Mouse (Mus musculus) hindbrain, postnatal 0 days (tissue): ENCODE results near the gene Xylt1. TPM values are rescaled to one million over a fixed set of nuclear protein-coding genes. Genes with fewer than 3 reads are reported as not detected.

ENCODE experiments used
- ATAC-seq: fragments of 200-750 bp; cut with Nextera tagmentation; 2 replicates; pipeline ENCODE4 v1.8.0; 2017; ENCODE audit warnings: mild to moderate bottlenecking, moderate TSS enrichment, moderate library complexity
- DNase-seq: peaks from one replicate; pipeline ENCODE4 v3.0.0-alpha.2; 2015; ENCODE audit warnings: low spot score
- H3K27ac ChIP-seq: fragments of 300-500 bp; sonication (generic); 2 replicates; pipeline ENCODE4 v1.5.1; 2014; ENCODE audit warnings: mild to moderate bottlenecking
- H3K27me3 ChIP-seq: fragments of 300-500 bp; sonication (generic); 2 replicates; pipeline ENCODE4 v1.6.1; 2014; ENCODE audit warnings: low read length, mixed read lengths; ENCODE audit not compliant: insufficient read depth
- H3K36me3 ChIP-seq: fragments of 300-500 bp; sonication (generic); 2 replicates; pipeline ENCODE4 v1.6.1; 2014; ENCODE audit warnings: low read length, mixed read lengths; ENCODE audit not compliant: insufficient read depth
- H3K4me1 ChIP-seq: fragments of 300-500 bp; sonication (generic); 2 replicates; pipeline ENCODE4 v1.6.1; 2014; ENCODE audit warnings: antibody characterized with exemption, low read length, mixed read lengths; ENCODE audit not compliant: insufficient read depth
- H3K4me2 ChIP-seq: fragments of 300-500 bp; sonication (generic); 2 replicates; pipeline ENCODE4 v1.6.1; 2014; ENCODE audit warnings: low read depth, mild to moderate bottlenecking, low read length, moderate library complexity, mixed read lengths
- H3K4me3 ChIP-seq: fragments of 300-500 bp; sonication (generic); 2 replicates; pipeline ENCODE4 v1.5.1; 2014; ENCODE audit warnings: low read length
- H3K9ac ChIP-seq: fragments of 300-500 bp; sonication (generic); replicated peaks from 2 replicates; pipeline ENCODE4 v1.6.1; 2014; ENCODE audit warnings: mild to moderate bottlenecking, low read length, moderate library complexity, mixed read lengths
- H3K9me3 ChIP-seq: fragments of 300-500 bp; sonication (generic); 2 replicates; pipeline ENCODE4 v1.6.1; 2016; ENCODE audit warnings: low read length, mixed read lengths
- CTCF ChIP-seq: IDR thresholded peaks from 2 replicates; pipeline ENCODE4 v1.5.1; 2016; ENCODE audit warnings: antibody characterized with exemption, control low read depth, low read depth
- WGBS: fragments of 180-500 bp; shearing (Covaris S2); extraction: QIAGEN DNeasy Blood & Tissue Kit; methylation state at CpG from one replicate; pipeline ENCODE4 v1.1.7; 2014; 5-methylcytosine and 5-hydroxymethylcytosine counted together
- polyA plus RNA-seq: library from polyadenylated mRNA; unstranded; fragments of >200 nt; fragmentation: Nextera tagmentation; extraction: Ambion mirVana; gene quantifications from 2 replicates; pipeline ENCODE4 v1.2.1, GENCODE M21; 2015
- total RNA-seq: library from RNA; depleted of rRNA; stranded (reverse); fragments of >200 nt; gene quantifications from 2 replicates; pipeline ENCODE4 v1.2.3, GENCODE M21; 2014

Xylt1 gene
- total and polyA plus RNA-seq, 2 experiments from 2014 or later, result 3.0 to 16.6 TPM

DNA sequence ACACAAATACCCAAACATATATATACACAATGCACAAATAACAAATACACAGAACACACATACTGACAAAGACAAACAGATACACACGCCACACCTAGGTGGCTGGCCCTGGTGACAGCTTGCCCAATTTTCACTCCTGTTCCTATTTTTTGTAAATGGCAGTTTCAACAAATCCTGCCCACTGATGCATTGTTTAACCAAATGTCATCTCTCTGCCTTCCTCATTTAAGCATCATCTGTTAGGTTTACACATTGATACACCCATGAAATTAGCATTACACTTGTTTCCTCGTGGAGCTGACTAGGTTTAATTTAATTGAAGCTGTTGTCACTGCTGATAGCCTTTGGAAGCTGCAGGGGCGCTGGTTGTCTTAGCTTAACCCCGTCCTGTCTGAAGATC, 194.6 kb downstream of the Xylt1 start:
- ATAC-seq (no peak), DNase-seq (no peak)
- no peaks in the 10 kb centered on the region for H3K9me3 ChIP-seq
- H3K9ac ChIP-seq, result no peak overlapping the region
- no peaks in the 10 kb centered on the region; the same call in 1 of the 2 replicates for H3K4me1 ChIP-seq
- no peak overlapping the region for H3K27ac ChIP-seq
- TF ChIP-seq CTCF, result no peak
- no peak overlapping the region for H3K4me3 ChIP-seq
- no peaks in the 10 kb centered on the region for H3K36me3 ChIP-seq
- H3K27me3 ChIP-seq, result no peaks in the 10 kb centered on the region
- no peak overlapping the region for H3K4me2 ChIP-seq
- WGBS, result 31% methylated on average over 4 of the region's 4 CpGs

DNA sequence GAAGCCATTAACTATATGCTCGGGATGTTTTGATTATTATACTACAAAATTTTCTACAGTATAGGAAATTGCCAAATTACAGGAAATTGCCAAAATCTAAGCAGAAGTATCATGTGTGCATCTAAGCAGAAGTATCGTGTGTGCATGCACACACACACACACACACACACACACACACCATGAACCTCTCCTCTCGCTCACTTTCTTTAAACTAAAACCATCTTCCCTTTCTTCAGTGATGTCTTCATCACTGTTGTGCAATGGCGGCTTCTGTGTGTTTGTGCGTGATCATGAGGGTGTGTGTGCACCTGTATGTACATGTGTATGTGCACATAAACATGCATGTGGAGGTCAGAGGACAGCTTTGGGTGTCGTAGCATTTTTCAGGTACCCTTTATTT, 196.3 kb downstream of the Xylt1 start:
- H3K9me3 ChIP-seq, result no peaks in the 10 kb centered on the region
- H3K36me3 ChIP-seq, result no peaks in the 10 kb centered on the region
- 96% methylated on average over 6 of the region's 6 CpGs for WGBS
- DNase-seq (no peak), ATAC-seq (no peak)
- H3K4me3 ChIP-seq, result no peak overlapping the region
- no peak for TF ChIP-seq CTCF
- no peak overlapping the region for H3K27ac ChIP-seq
- no peak overlapping the region for H3K4me2 ChIP-seq
- no peaks in the 10 kb centered on the region for H3K27me3 ChIP-seq
- H3K4me1 ChIP-seq, result no peaks in the 10 kb centered on the region; the same call in 1 of the 2 replicates
- no peak overlapping the region for H3K9ac ChIP-seq

DNA sequence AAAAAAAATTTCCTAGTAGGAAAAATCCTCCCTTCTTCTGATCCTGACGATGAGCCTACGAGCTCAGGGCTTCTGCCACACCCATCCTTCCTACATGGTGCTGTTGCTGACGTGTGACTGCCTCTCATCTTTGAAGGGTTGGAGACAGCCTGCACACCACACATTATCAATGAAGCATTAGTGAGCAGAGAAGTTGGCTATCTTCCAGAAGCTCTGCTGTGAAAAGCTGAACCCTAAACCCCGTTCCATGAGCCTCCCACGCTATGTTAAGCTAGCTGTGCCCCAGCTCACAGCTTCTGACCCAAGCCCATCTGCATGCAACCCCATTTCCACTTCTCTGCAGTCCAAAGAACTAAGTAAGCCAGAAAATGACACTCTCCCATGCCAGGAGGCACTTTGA, 204.4 kb downstream of the Xylt1 start:
- no peak overlapping the region for H3K4me2 ChIP-seq
- ATAC-seq, result peak; percentile 51; the same call in 1 of the 2 replicates
- H3K27me3 ChIP-seq, result no peaks in the 10 kb centered on the region
- DNase-seq, result peak; percentile 72
- TF ChIP-seq CTCF, result no peak
- 31% methylated on average over 5 of the region's 5 CpGs for WGBS
- H3K27ac ChIP-seq, result peak overlapping the region; percentile 37
- H3K4me3 ChIP-seq, result no peak overlapping the region
- H3K4me1 ChIP-seq, result peaks cover 8% of the 10 kb centered on the region; the same call in 1 of the 2 replicates
- H3K9me3 ChIP-seq, result no peaks in the 10 kb centered on the region
- H3K36me3 ChIP-seq, result no peaks in the 10 kb centered on the region
- H3K9ac ChIP-seq, result no peak overlapping the region

DNA sequence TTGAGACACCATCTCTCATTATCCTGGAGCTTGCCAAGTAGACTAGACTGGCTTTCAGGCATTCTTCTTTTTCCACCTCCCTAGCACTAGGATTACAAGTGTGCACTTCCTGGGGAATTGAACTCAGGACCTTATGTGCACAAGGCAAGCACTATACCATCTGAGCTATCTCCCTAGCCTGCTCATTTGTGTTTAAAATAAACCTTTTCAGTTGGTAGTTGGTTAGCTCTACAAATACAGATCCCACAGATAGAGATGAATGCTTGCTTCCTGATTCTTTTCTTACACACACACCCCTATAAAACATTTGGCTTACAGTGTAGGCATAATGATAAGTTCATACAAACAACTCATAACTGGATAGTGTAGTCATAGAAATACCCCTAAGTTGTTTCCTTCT, 206.0 kb downstream of the Xylt1 start:
- no peak overlapping the region for H3K4me3 ChIP-seq
- DNase-seq (no peak), ATAC-seq (no peak)
- no peaks in the 10 kb centered on the region for H3K9me3 ChIP-seq
- H3K27me3 ChIP-seq, result no peaks in the 10 kb centered on the region
- no peak overlapping the region for H3K9ac ChIP-seq
- H3K4me2 ChIP-seq, result no peak overlapping the region
- TF ChIP-seq CTCF, result no peak
- H3K36me3 ChIP-seq, result no peaks in the 10 kb centered on the region
- H3K4me1 ChIP-seq, result peaks cover 8% of the 10 kb centered on the region; the same call in 1 of the 2 replicates
- H3K27ac ChIP-seq, result 0 out of 2 replicates have a peak overlapping the region, but pooled peaks have one; percentile 67

DNA sequence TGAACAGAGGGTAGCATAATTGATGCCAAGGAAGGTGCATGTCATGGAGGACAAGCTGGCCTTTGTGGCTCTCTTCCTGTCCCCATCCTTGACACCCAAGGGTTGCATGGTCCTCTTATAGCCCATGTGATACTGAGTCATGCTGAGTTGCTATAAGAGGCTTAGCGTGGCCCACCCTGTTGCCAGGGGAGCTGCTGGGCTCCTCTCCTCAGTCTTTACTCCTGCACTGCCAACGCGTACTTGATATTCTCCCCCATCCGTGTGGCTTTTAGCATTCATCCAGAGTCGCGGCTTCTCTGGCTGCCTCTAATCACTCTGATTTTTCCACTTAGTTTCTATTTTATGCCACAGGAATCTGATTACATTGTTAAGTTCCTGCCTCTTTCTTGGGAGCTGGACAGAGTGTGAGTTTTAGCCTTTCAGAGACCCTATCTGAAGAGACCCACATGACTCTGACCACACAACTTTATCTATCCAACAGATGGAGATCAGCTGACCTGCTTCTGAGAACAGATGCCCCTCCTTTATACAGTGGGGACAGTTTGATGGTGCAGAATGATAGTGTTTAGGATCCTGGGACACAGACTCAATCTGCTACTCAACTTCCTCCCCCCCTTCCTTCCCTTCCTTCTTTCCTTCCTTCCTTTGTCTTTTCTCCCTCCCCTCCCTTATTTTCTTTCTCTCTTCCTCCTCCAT, 206.6 kb downstream of the Xylt1 start:
- WGBS, result 45% methylated on average over 6 of the region's 6 CpGs

GRCm38 (mm10) chr7:117588426-117588825, 207.6 kb downstream of the Xylt1 start:
- no peak for TF ChIP-seq CTCF
- DNase-seq (peak; percentile 48), ATAC-seq (no peak)
- Histone ChIP-seq H3K27me3 (no peaks in the 10 kb centered on the region), H3K27ac (peak overlapping the region; percentile 16; the same call in 1 of the 2 replicates), H3K9me3 (no peaks in the 10 kb centered on the region), H3K4me1 (peaks cover 8% of the 10 kb centered on the region; the same call in 1 of the 2 replicates), H3K4me2 (no peak overlapping the region), H3K9ac (no peak overlapping the region), H3K36me3 (no peaks in the 10 kb centered on the region), H3K4me3 (no peak overlapping the region)
- 19% methylated on average over 1 of the region's 1 CpGs for WGBS

More for the DNA sequence above, 206.6 kb downstream of the Xylt1 start:
- Histone ChIP-seq H3K9ac (no peak overlapping the region), H3K27me3 (no peaks in the 10 kb centered on the region), H3K4me1 (peaks cover 8% of the 10 kb centered on the region; the same call in 1 of the 2 replicates), H3K36me3 (no peaks in the 10 kb centered on the region), H3K4me3 (no peak overlapping the region), H3K9me3 (no peaks in the 10 kb centered on the region), H3K4me2 (no peak overlapping the region), H3K27ac (peak overlapping the region; percentile 67)
- ATAC-seq (peak; percentile 85), DNase-seq (peak; percentile 68)
- no peak for TF ChIP-seq CTCF

DNA sequence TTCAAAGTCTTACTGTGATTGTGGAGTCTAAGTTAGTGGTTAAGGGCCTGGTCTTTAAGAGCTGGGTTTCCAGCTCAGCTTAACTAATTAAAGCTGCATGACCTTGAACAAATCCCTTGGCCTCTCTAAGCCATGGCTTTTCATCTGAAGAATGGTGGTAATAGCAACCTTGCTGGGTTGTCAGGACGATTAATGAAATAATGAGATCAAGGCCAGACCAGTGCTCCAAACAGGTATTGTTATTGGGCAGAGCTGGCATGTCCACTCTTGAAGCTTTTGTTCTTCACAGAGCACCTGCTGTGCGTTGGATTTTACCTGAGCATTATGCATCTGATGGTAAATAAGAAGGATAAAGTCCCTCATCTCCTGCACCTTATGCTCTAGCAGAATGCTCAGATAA, 208.6 kb downstream of the Xylt1 start:
- H3K27ac ChIP-seq, result no peak overlapping the region
- no peaks in the 10 kb centered on the region for H3K9me3 ChIP-seq
- ATAC-seq, result no peak
- WGBS, result 52% methylated on average over 2 of the region's 2 CpGs
- no peaks in the 10 kb centered on the region for H3K27me3 ChIP-seq
- H3K36me3 ChIP-seq, result no peaks in the 10 kb centered on the region
- H3K9ac ChIP-seq, result no peak overlapping the region
- H3K4me3 ChIP-seq, result no peak overlapping the region
- no peak for TF ChIP-seq CTCF
- H3K4me2 ChIP-seq, result no peak overlapping the region
- H3K4me1 ChIP-seq, result peaks cover 8% of the 10 kb centered on the region; the same call in 1 of the 2 replicates
- no peak for DNase-seq
